Mouse (Mus musculus): ENCODE results near the gene Pax6. TPM values are rescaled to one million over a fixed set of nuclear protein-coding genes. Genes with fewer than 3 reads are reported as not detected.

The Pax6 gene
- total RNA-seq, 1 experiment from 2014 or later = not detected

- DNase-seq = no peak
These were observed 2.6 kb downstream of the Pax6 start for GRCm38 (mm10) chr2:105671116-105671797.

GRCm38 (mm10) chr2:105671798-105672595 lies 3.3 kb downstream of the Pax6 start:
- DNase-seq = no peak

- no peak for DNase-seq
These were observed 3.9 kb downstream of the Pax6 start for GRCm38 (mm10) chr2:105672596-105672960.

- no peak for DNase-seq
These were observed 4.4 kb downstream of the Pax6 start for GRCm38 (mm10) chr2:105673054-105673453.

- peak; percentile 54 for DNase-seq
These were observed 4.9 kb downstream of the Pax6 start for GRCm38 (mm10) chr2:105673631-105674060.

- DNase-seq = no peak
These were observed 5.6 kb downstream of the Pax6 start for GRCm38 (mm10) chr2:105674061-105674874.

- peak; percentile 61 for DNase-seq
These were observed 6.4 kb downstream of the Pax6 start for GRCm38 (mm10) chr2:105674875-105675729.

- DNase-seq = no peak
These were observed 7.0 kb downstream of the Pax6 start for GRCm38 (mm10) chr2:105675730-105676079.

GRCm38 (mm10) chr2:105676080-105676908 lies 7.6 kb downstream of the Pax6 start:
- DNase-seq = peak; percentile 43

- no peak for DNase-seq
These were observed 8.3 kb downstream of the Pax6 start for GRCm38 (mm10) chr2:105676909-105677433.

- DNase-seq = no peak
These were observed 8.9 kb downstream of the Pax6 start for GRCm38 (mm10) chr2:105677434-105678105.

- no peak for DNase-seq
These were observed 9.6 kb downstream of the Pax6 start for GRCm38 (mm10) chr2:105678306-105678705.

GRCm38 (mm10) chr2:105678880-105679321 lies 10.2 kb downstream of the Pax6 start:
- DNase-seq = no peak

- no peak for DNase-seq
These were observed 10.6 kb downstream of the Pax6 start for GRCm38 (mm10) chr2:105679331-105679730.

- DNase-seq = no peak
These were observed 11.7 kb downstream of the Pax6 start for GRCm38 (mm10) chr2:105680146-105680998.

- DNase-seq = no peak
These were observed 12.5 kb downstream of the Pax6 start for GRCm38 (mm10) chr2:105680999-105681710.

GRCm38 (mm10) chr2:105682011-105682501 lies 13.4 kb downstream of the Pax6 start:
- DNase-seq = no peak
